Mouse (Mus musculus) frontal cortex, adult (tissue): ENCODE measurements at regions not wholly inside any gene's neighbourhood (a gene's known extent, or its start where the extent isn't known, plus 50 kb on each side); places are given as distances from the start of the nearest gene placed in this dataset.
A peak's percentile ranks its signal among the peaks of the same experiment; 100 is the strongest.

Source experiments
- ATAC-seq: cut with Nextera tagmentation; 2 replicates; pipeline ENCODE4 v1.9.2; 2017; ENCODE audit warnings: mild to moderate bottlenecking, moderate library complexity, mixed read lengths; ENCODE audit not compliant: low TSS enrichment

GRCm38 (mm10) chr5:106789136-106789535 is 92.0 kb upstream of the Zfp644 start:
- no peak for ATAC-seq

- ATAC-seq = no peak
Measured at GRCm38 (mm10) chr5:106785065-106785464, 88.0 kb upstream of the Zfp644 start.

DNA sequence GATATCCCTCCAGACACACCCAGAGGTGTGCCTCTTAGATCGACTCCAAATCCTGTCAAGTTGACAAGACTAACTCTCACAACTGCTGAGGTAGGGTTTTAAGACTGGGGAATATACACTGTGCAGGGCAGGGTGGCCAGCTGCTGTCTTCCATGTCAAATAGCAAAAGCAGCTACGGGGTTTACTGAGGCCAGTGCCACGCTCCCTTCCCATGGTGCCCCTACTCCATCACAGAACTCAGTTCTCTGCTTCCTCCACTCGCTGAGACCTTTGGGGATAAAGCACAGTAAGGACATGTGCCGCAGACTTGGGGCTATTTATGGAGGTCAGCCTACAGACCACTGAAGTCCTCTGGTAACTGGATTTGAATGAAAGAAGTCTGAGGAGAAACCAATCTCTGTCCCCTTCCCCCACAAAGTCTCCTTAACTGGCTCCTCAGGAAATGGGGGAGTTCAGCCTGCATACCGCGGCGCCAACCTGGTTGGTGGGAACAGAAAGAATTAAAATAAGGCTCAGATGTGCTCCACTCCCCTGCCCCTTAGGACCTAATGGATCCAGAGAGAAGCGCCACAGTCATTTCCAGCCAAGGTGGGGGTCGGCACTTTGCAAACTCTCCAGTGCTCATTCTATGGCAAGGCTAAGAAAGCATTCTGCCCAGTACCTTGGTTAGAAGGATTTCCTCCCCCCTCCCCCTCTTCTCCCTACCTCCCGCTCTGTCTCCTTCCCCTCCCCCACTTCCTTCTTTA is 87.0 kb upstream of the Zfp644 start:
- no peak for ATAC-seq

DNA sequence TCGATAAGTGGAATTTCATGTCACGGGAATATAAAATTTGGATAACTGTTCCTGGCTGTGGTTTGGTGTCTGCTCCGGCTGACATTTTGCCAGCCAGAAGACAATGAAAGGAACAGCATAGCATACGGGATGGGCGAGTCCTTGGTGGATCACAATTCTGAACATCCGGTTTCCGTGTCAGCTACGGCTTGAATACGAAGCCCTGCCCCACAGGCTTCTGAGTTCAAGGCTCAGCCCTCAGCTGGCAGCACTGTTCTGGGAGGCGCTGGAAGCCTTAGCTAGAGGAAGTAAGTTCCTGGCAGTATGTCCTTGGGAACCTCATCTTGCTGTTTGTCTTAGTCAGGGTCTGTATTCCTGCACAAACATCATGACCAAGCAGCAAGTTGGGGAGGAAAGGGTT is 83.7 kb upstream of the Zfp644 start:
- ATAC-seq = no peak

- no peak for ATAC-seq
Measured at GRCm38 (mm10) chr5:106778176-106778781, 81.2 kb upstream of the Zfp644 start.

DNA sequence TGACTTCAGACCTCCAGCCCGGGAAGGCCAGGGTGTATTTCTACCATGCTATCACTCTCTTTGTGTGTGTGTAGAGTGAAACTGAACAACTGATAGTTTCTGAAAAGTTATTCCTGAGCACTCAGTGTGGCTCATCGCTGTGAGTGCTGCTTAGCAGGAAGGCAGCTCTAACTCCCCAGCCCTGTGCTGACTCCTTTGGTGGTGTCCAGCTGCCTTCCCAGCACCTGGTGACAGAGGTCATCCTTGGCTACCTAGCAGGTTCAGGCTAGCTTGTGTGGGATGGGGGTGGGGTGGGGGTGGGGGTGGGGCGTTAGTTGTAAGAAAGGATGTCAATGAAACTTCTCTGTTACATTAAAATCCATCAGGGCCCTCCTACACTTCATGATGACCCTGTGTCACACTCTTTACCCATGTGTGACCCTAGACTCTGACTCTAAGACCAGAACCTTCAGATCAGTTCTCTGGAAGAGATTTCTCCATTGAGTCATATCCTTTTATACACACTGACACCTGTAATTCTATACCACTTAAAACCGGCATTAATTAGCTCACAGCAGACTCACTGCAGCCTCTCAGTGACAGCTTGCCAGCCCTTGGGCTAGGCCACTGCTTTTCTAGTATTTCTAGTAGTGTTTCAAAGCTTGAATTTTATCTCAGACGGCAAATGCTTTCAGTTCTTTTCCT is 78.1 kb upstream of the Zfp644 start:
- no peak for ATAC-seq

- peak; percentile 44 for ATAC-seq
Measured at GRCm38 (mm10) chr5:106773201-106773934, 76.3 kb upstream of the Zfp644 start.

- no peak for ATAC-seq
Measured at GRCm38 (mm10) chr5:106771029-106771428, 73.9 kb upstream of the Zfp644 start.

DNA sequence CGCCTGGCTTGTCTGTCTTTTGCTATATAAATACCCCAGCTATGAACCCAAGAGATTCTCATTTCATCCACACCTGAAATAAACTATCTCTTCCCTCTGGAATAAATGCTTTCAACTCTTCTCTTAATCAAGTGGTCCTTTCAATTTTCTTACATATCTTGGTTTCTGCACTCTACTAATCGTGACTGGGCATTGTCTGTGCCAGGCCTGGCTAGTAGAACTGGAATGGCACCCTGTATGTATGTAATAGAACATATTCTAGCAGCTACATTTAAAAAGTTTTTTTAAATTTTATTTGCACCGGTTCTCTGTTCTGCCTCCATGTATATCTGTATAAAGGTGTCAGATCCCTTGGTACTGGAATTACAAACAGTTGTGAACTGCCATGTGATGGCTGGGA is 68.2 kb upstream of the Zfp644 start:
- ATAC-seq = no peak

- no peak for ATAC-seq
Measured at GRCm38 (mm10) chr5:106763283-106763682, 66.2 kb upstream of the Zfp644 start.

GRCm38 (mm10) chr5:106758036-106758435 is 60.9 kb upstream of the Zfp644 start:
- ATAC-seq = no peak

DNA sequence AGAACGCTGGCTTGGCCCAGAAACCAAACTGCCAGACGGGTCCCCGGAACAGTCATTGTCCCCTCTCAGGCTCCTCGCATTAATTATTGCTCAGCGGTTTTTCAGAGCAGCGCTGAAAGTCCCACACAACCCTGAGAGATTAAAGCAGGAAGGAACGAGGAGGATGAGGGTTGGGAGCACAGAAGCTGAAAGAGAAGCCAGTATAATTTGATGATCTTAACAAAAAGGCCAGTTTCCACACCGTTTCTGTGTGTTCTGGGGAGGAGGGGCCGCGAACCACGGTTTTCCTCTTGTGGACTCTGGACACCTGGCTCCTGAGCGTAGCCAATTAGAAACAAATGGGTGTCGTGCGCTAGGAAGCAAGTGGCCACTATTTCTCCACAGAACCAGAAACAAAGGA is 60.3 kb upstream of the Zfp644 start:
- no peak; the same call in 1 of the 2 replicates for ATAC-seq

- ATAC-seq = peak; percentile 57; the same call in 1 of the 2 replicates
Measured at GRCm38 (mm10) chr5:106756937-106757371, 59.9 kb upstream of the Zfp644 start.

- no peak for ATAC-seq
Measured at GRCm38 (mm10) chr5:106753289-106753688, 56.2 kb upstream of the Zfp644 start.

- ATAC-seq = no peak
Measured at GRCm38 (mm10) chr5:106750168-106750567, 53.1 kb upstream of the Zfp644 start.

GRCm38 (mm10) chr5:106748527-106749138 is 51.5 kb upstream of the Zfp644 start:
- no peak for ATAC-seq
